Comparison of ENCODE assay signal across 9 mouse cellular contexts in the genomic region with DNA sequence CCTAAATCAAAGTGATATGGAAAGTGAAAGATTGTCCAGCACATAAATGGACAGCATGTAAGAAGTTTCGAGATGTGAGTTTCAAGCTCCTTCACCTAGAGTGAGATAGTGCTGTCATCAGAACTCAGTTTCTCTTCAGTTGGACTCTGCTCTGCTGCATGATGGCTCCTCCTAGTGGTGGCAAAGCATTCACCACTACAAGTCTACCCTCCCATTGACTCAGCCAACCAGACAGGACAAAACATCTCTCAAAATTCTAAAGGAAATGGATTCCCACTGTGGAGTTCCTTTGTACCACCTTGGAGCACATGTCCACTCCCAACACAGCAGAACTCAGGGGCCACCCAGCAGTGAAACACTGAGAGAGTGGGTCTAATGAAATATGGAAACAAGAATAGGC.
A peak's percentile ranks its signal among the peaks of the same experiment; 100 is the strongest.
DNase-seq lines count a peak whose midpoint lies in the region; ATAC-seq lines count a peak whose summit lies in the region.
"Had no signal": no experiment of that assay in that cellular context is flagged by ENCODE, and none has a peak within 500 bp of the region (broad histone marks: within the 10 kb centered on the region; RNA-seq: fewer than 3 reads in every experiment).

No protein-coding gene starts in this region.

- H3K27ac ChIP-seq in neural tube, embryonic 15.5 days (replicated peaks): no peak overlapping the region

- intact Hi-C loops in left cerebral cortex, postnatal 4 days (cut with DNase I): no loop called here

- H3K27me3 ChIP-seq in neural tube, embryonic 15.5 days (replicated peaks): no peaks in the 10 kb centered on the region

- H3K4me3 ChIP-seq in neural tube, embryonic 15.5 days (replicated peaks): no peak overlapping the region
- H3K4me3 ChIP-seq: myocyte had no signal

- no peaks in the 10 kb centered on the region for H3K36me3 ChIP-seq in neural tube, embryonic 15.5 days

- no peak overlapping the region for H3K4me2 ChIP-seq in neural tube, embryonic 15.5 days

- WGBS in neural tube, embryonic 15.5 days: 77% methylated on average over 1 of the region's 1 CpGs

- no peaks in the 10 kb centered on the region for H3K4me1 ChIP-seq in neural tube, embryonic 15.5 days

- H3K9me3 ChIP-seq in neural tube, embryonic 15.5 days (replicated peaks): no peaks in the 10 kb centered on the region

- no peak overlapping the region for H3K9ac ChIP-seq in neural tube, embryonic 15.5 days (replicated peaks)

- no peak for ATAC-seq in neural tube, embryonic 15.5 days (ENCODE audit: low FRiP score)
- peak; percentile 73 for ATAC-seq in common myeloid progenitor, adult 5-6 weeks (replicated peaks; ENCODE audit: low read depth, poor library complexity, severe bottlenecking)
- ATAC-seq in hematopoietic stem cell, adult 5-6 weeks (replicated peaks in 1 of 2; ENCODE audit: insufficient read depth in 1 of 2, low FRiP score in 2 of 2, low TSS enrichment in 1 of 2, low read depth in 1 of 2, poor library complexity in 2 of 2, severe bottlenecking in 2 of 2): peak; percentile 45 to 65; a peak in 2 of 4 replicates
- no peak for ATAC-seq in erythroid progenitor cell, adult 5-6 weeks (replicated peaks; ENCODE audit: low FRiP score, poor library complexity, severe bottlenecking)

- DNase-seq in neural tube, embryonic 10.5 days (ENCODE audit: extremely low spot score, low spot score): peak; percentile 22
- DNase-seq in WW6 (ENCODE audit: low read depth, low spot score): peak; percentile 9
- DNase-seq in left cerebral cortex, postnatal 4 days: peak; percentile 9
- peak; percentile 5 to 10 for DNase-seq in right cerebral cortex, postnatal 36 days (ENCODE audit: low spot score in 2 of 2)

Comparison
In these comparisons a context has a peak if more than half of its experiments do, and no peak if none do; other contexts are left out.
1. ATAC-seq: peak in common myeloid progenitor, adult 5-6 weeks (single experiment) and hematopoietic stem cell, adult 5-6 weeks (2 of 2); none in neural tube, embryonic 15.5 days (single experiment) and erythroid progenitor cell, adult 5-6 weeks (single experiment).
2. Peak in every context shown above with its lines, with median percentiles within 50 percentile points of each other: DNase-seq.